Mouse (Mus musculus) Patski (cell line): Measurements from ENCODE around the gene Klhl11. TPM values are rescaled to one million over a fixed set of nuclear protein-coding genes. Genes with fewer than 3 reads are reported as not detected.

Experiments used
- ATAC-seq: fragments of 100-300 bp; one replicate; pipeline ENCODE4 v1.8.0; 2021
- CTCF ChIA-PET: fragments of 350-600 bp; sonication (Branson Sonifier 250); formaldehyde crosslinking; loops from one replicate; lab custom pipeline; 2022; ENCODE audit warnings: inconsistent platforms; lab: Charles Lee
- POLR2A ChIA-PET: fragments of 350-600 bp; sonication (Branson Sonifier 250); formaldehyde crosslinking; loops from one replicate; lab custom pipeline; 2022; ENCODE audit warnings: antibody characterized with exemption, inconsistent platforms; lab: Charles Lee
- DNase-seq: peaks from one replicate; pipeline ENCODE4 v3.0.0-alpha.2; 2011; ENCODE audit warnings: low read depth, low spot score
- H3K27me3 ChIP-seq: fragments of 371-371 bp; one replicate; pipeline ENCODE4 v1.5.1; 2021
- CTCF ChIP-seq: fragments of 100-300 bp; IDR thresholded peaks from one replicate; pipeline ENCODE4 v1.5.1; 2021
- in situ Hi-C: fragments of 300-500 bp; cut with MboI; formaldehyde crosslinking; loops from 3 replicates; pipeline ENCODE4 v1.11.1; 2018; ENCODE audit warnings: low pct_unique_long_range_greater_than_20kb, mixed read lengths
- polyA plus RNA-seq: library from polyadenylated mRNA; unstranded; gene quantifications from one replicate; pipeline ENCODE4 v1.2.3, GENCODE M21; 2021

Klhl11 gene
- 10.9 TPM for polyA plus RNA-seq

GRCm38 (mm10) chr11:100472197-100472934 lies at the start of gene Klhl11:
Gene Klhl11, minus strand, starts transcription at chr11:100472741.
- H3K27me3 ChIP-seq, result no peaks in the 10 kb centered on the region
- DNase-seq (peak; percentile 73), ATAC-seq (peak; percentile 52)
- peak; percentile 98 for TF ChIP-seq CTCF
- in situ Hi-C loops, result no loop called here
- CTCF ChIA-PET, result interaction anchor here (0.7 to 1.6 kb wide), 5 partner anchors 9 to 46 kb away, joined by 3 to 4 read pairs (median 3); no protein-coding TSS in a partner anchor
- POLR2A ChIA-PET, result interaction anchor here (0.7 to 1.2 kb wide), 3 partner anchors 11 to 41 kb away, joined by 3 to 5 read pairs (median 4); partner anchors contain the start of genes Klhl10 and Nt5c3b

GRCm38 (mm10) chr11:100520838-100521237 lies 48.3 kb upstream of the Klhl11 start:
- ChIA-PET POLR2A (no interaction called here), CTCF (interaction anchor here (1.9 kb wide), 1 partner anchor 95 kb away, joined by 5 read pairs; no protein-coding TSS in a partner anchor)
- peak; percentile 70 for ATAC-seq
- peak; percentile 96 for DNase-seq
- H3K27me3 ChIP-seq, result no peaks in the 10 kb centered on the region
- in situ Hi-C loops, result no loop called here
- TF ChIP-seq CTCF, result no peak

- H3K27me3 ChIP-seq, result no peaks in the 10 kb centered on the region
- DNase-seq (no peak), ATAC-seq (no peak)
- no peak for TF ChIP-seq CTCF
- POLR2A ChIA-PET, result no interaction called here
- in situ Hi-C loops, result no loop called here
- CTCF ChIA-PET, result interaction anchor here (2.1 kb wide), 1 partner anchor 8 kb away, joined by 10 read pairs; the partner anchor contains the start of gene Acly
These were observed 46.6 kb upstream of the Klhl11 start for GRCm38 (mm10) chr11:100519188-100519587.

DNA sequence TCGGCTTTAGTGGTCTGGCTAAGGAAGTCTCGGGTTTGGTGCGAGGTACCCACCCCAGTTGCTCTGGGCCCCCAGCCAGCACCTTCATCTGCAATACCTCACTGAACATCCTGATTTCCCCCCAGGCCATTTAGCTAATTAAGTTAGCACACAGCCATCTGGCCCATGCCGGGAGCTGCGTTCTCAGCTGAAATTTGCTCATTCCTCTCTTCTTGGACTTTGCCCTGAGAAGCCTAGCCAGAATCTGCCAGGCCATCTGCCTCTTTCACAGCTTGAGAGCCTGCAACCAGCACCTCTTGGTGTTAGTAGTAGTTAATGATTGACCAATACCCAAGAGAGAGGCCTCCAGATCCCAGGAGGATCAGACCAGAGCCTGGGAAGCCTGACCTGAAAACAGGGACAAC lies 45.6 kb upstream of the Klhl11 start:
- no peaks in the 10 kb centered on the region for H3K27me3 ChIP-seq
- in situ Hi-C loops, result no loop called here
- ATAC-seq, result peak; percentile 42
- no peak for TF ChIP-seq CTCF
- peak; percentile 97 for DNase-seq
- POLR2A ChIA-PET, result interaction anchor here (0.6 to 1.9 kb wide), 2 partner anchors 9 to 13 kb away, joined by 4 to 15 read pairs; partner anchors contain the start of gene Acly
- CTCF ChIA-PET, result interaction anchor here (2.1 kb wide), 1 partner anchor 9 kb away, joined by 10 read pairs; the partner anchor contains the start of gene Acly

- ATAC-seq, result no peak
- ChIA-PET CTCF (interaction anchor here (1.1 to 1.5 kb wide), 3 partner anchors 9 to 11 kb away, joined by 3 to 4 read pairs (median 3); partner anchors contain the start of gene Acly), POLR2A (no interaction called here)
- no peak for TF ChIP-seq CTCF
- DNase-seq, result peak; percentile 65
- no peaks in the 10 kb centered on the region for H3K27me3 ChIP-seq
- in situ Hi-C loops, result no loop called here
These were observed 43.8 kb upstream of the Klhl11 start for GRCm38 (mm10) chr11:100516291-100516690.

GRCm38 (mm10) chr11:100515789-100516188 lies 43.2 kb upstream of the Klhl11 start:
- in situ Hi-C loops, result no loop called here
- CTCF ChIA-PET, result interaction anchor here (1.1 to 1.5 kb wide), 3 partner anchors 9 to 12 kb away, joined by 3 to 4 read pairs (median 3); partner anchors contain the start of gene Acly
- POLR2A ChIA-PET, result interaction anchor here (0.7 to 1.1 kb wide), 2 partner anchors 12 to 119 kb away, joined by 3 to 4 read pairs; partner anchors contain the start of gene Acly
- no peak for ATAC-seq
- DNase-seq, result no peak
- no peak for TF ChIP-seq CTCF
- no peaks in the 10 kb centered on the region for H3K27me3 ChIP-seq

DNA sequence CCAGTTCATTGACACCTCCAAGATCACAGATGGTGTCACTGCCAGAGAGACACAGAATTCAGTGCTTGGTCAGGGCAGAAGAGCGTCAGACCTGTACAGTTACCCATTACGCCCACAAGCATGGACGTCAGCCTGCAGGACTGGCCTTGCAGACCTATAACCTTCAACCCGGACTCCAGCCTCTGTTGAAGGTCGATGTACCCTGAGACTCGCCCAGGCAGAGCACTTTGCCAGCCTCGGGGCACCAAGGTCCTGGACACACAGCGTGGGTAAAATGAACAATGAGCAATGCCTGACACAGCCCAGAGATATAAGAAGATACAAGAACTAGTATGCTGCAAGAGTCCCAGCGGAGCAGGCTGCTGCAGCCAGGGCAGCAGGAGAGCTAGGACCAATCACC lies 42.5 kb upstream of the Klhl11 start:
- ATAC-seq (no peak), DNase-seq (no peak)
- no peak for TF ChIP-seq CTCF
- in situ Hi-C loops, result no loop called here
- ChIA-PET POLR2A (interaction anchor here (1.1 kb wide), 1 partner anchor 118 kb away, joined by 3 read pairs; no protein-coding TSS in a partner anchor), CTCF (interaction anchor here (1.5 kb wide), 1 partner anchor 10 kb away, joined by 4 read pairs; no protein-coding TSS in a partner anchor)
- H3K27me3 ChIP-seq, result no peaks in the 10 kb centered on the region

DNA sequence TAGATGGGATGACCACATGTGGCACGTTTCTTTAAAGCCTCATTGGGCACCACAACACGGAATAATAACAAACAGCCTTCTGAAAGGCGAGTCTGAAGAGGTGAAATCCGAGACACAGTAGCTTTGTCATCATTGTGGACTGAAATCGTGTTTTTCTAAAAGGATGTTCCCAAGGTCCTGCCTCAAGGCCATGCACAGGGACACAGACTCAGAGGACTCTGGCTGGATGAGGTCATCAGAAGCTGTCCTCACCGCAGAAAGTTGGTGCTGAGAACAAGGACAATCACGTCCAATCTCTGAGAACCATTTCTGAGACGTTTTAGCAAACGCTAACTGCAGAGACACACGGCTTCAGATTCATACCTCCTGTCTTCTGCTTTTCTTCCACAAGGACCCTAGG lies 41.2 kb upstream of the Klhl11 start:
- TF ChIP-seq CTCF, result no peak
- POLR2A ChIA-PET, result no interaction called here
- no peak for DNase-seq
- no peaks in the 10 kb centered on the region for H3K27me3 ChIP-seq
- in situ Hi-C loops, result no loop called here
- ATAC-seq, result no peak
- CTCF ChIA-PET, result interaction anchor here (0.9 to 1.3 kb wide), 4 partner anchors 10 to 42 kb away, joined by 3 to 9 read pairs (median 5); partner anchors contain the start of gene Acly

DNA sequence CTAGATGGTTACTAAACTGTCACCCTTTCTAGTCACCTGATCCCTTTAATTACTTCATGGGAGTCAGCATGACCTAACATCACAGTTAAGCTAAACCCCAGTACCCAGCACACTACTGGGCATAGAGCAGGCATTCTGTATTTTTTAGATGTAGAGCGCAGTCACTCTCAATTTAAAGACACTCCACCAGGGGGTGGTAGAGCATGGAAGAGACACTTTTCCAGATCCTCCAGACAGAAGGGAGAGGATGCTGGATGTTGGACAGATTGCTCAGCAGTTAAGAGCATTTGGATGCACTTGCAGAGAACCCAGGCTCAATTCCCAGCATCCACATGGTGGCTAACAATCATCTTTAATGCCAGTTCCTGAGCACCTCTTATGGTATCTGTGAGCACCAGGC lies 39.8 kb upstream of the Klhl11 start:
- ATAC-seq (no peak), DNase-seq (no peak)
- ChIA-PET POLR2A (no interaction called here), CTCF (no interaction called here)
- H3K27me3 ChIP-seq, result no peaks in the 10 kb centered on the region
- in situ Hi-C loops, result no loop called here
- TF ChIP-seq CTCF, result no peak

DNA sequence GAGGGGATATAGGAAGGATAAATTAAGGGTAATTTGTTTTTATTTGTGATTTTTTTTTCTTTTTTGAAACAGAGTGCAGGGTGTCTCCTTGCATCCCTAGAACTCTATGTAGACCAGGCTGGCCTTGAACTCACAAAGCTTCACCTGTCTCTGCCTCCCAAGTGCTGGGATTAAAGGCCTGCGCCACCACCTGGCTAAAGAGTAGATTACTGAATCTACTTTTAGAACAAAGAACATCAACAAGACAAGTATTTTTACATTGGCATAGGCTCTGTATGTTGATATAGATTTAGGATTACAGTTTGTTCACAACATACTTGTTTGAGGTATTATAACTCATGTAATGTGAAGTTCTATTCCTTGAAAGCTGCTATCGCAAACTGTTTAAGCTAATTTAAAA lies 38.0 kb upstream of the Klhl11 start:
- TF ChIP-seq CTCF, result no peak
- DNase-seq, result no peak
- no peaks in the 10 kb centered on the region for H3K27me3 ChIP-seq
- in situ Hi-C loops, result no loop called here
- ATAC-seq, result no peak
- POLR2A ChIA-PET, result no interaction called here
- CTCF ChIA-PET, result interaction anchor here (1.3 kb wide), 1 partner anchor 119 kb away, joined by 3 read pairs; no protein-coding TSS in a partner anchor
